Mouse (Mus musculus) liver, postnatal 0 days (tissue): ENCODE results near the gene Nid1.
"Not testable (repeated sequence)": the region's sequence is repeated elsewhere in the genome, so short reads cannot be mapped to it uniquely, and the experiment has no call there.

Experiments used
- CTCF ChIP-seq: sonication (generic); IDR thresholded peaks from 2 replicates; pipeline ENCODE4 v1.5.1; 2016; ENCODE audit warnings: antibody characterized with exemption, low read depth
- EP300 ChIP-seq: IDR thresholded peaks from 2 replicates; pipeline ENCODE4 v1.6.1; 2016; ENCODE audit warnings: antibody characterized with exemption, low read depth, mild to moderate bottlenecking

DNA sequence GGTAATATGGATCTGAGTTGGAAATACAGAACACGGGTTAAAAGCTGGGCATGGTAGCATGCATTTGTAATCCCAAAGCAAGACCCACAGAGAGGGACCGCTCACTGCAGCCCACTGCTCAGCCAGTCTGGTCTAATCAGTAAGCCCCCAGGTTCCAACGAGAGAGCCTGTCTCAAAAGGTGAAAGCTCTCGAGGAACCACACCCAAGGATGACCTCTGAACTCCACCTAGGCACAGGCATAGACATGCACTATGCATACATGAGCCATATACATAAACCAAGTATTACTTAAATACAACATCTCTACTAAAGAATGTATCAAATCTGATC is 21.4 kb upstream of the Nid1 start:
- not testable (repeated sequence) for TF ChIP-seq CTCF, EP300
